In genomic region chr10:88860911-88861310, GRCm38 (mm10) we compare ENCODE assay signal across 41 mouse cellular contexts. TPM values are rescaled to one million over a fixed set of nuclear protein-coding genes. Genes with fewer than 3 reads are reported as not detected.
"Had no signal": no experiment of that assay in that cellular context is flagged by ENCODE, and none has a peak within 500 bp of the region (broad histone marks: within the 10 kb centered on the region; RNA-seq: fewer than 3 reads in every experiment).

No protein-coding gene starts in this region.

- H3K4me1 ChIP-seq: limb, embryonic 10.5 days; limb, embryonic 12.5 days; limb, embryonic 13.5 days; limb, embryonic 15.5 days; liver, embryonic 12.5 days; liver, embryonic 13.5 days; liver, embryonic 15.5 days; lung, embryonic 15.5 days; midbrain, embryonic 10.5 days; midbrain, embryonic 12.5 days; midbrain, embryonic 13.5 days; midbrain, embryonic 15.5 days; neural tube, embryonic 12.5 days had no signal

- ATAC-seq: liver, embryonic 12.5 days; liver, postnatal 0 days; lung, postnatal 0 days; midbrain, embryonic 13.5 days; midbrain, embryonic 15.5 days; midbrain, embryonic 16.5 days had no signal

- H3K9ac ChIP-seq: limb, embryonic 12.5 days; limb, embryonic 13.5 days; limb, embryonic 15.5 days; liver, embryonic 12.5 days; liver, embryonic 13.5 days; liver, embryonic 14.5 days; liver, embryonic 15.5 days; liver, postnatal 0 days; lung, embryonic 14.5 days; lung, embryonic 15.5 days; midbrain, embryonic 12.5 days; midbrain, embryonic 13.5 days; midbrain, embryonic 15.5 days; neural tube, embryonic 12.5 days had no signal

- H3K27ac ChIP-seq: limb, embryonic 10.5 days; limb, embryonic 12.5 days; limb, embryonic 13.5 days; limb, embryonic 15.5 days; liver, embryonic 12.5 days; liver, embryonic 13.5 days; liver, embryonic 14.5 days; liver, embryonic 15.5 days; lung, embryonic 15.5 days; macrophage; midbrain, embryonic 10.5 days; midbrain, embryonic 12.5 days; midbrain, embryonic 13.5 days; midbrain, embryonic 15.5 days; neural tube, embryonic 12.5 days had no signal

- DNase-seq: left cerebral cortex, postnatal 4 days; liver; liver, embryonic 13.5 days; liver, postnatal 0 days; lung, adult 18-20 months; lung, adult 2 months; lung, embryonic 14.5 days; lung, postnatal 10 days; lung, postnatal 14 days; lung, postnatal 36 days; lung, postnatal 4 days; midbrain, embryonic 14.5 days had no signal

- H3K4me2 ChIP-seq: limb, embryonic 12.5 days; limb, embryonic 13.5 days; limb, embryonic 15.5 days; liver, embryonic 11.5 days; liver, embryonic 12.5 days; liver, embryonic 13.5 days; liver, embryonic 15.5 days; lung, embryonic 14.5 days; lung, embryonic 15.5 days; midbrain, embryonic 11.5 days; midbrain, embryonic 12.5 days; midbrain, embryonic 13.5 days; midbrain, embryonic 15.5 days; neural tube, embryonic 12.5 days had no signal

- H3K9me3 ChIP-seq: limb, embryonic 10.5 days; limb, embryonic 12.5 days; limb, embryonic 13.5 days; limb, embryonic 15.5 days; liver, embryonic 12.5 days; liver, embryonic 13.5 days; liver, embryonic 15.5 days; lung, embryonic 15.5 days; megakaryocyte, embryonic 14.5 days; midbrain, embryonic 10.5 days; midbrain, embryonic 12.5 days; midbrain, embryonic 13.5 days; midbrain, embryonic 15.5 days; neural tube, embryonic 12.5 days had no signal

- H3K36me3 ChIP-seq: limb, embryonic 10.5 days; limb, embryonic 12.5 days; limb, embryonic 13.5 days; limb, embryonic 15.5 days; liver, embryonic 12.5 days; liver, embryonic 13.5 days; liver, embryonic 15.5 days; lung, embryonic 15.5 days; midbrain, embryonic 10.5 days; midbrain, embryonic 12.5 days; midbrain, embryonic 13.5 days; midbrain, embryonic 15.5 days; neural tube, embryonic 12.5 days had no signal

- H3K4me3 ChIP-seq: limb, embryonic 10.5 days; limb, embryonic 12.5 days; limb, embryonic 13.5 days; limb, embryonic 15.5 days; liver, embryonic 12.5 days; liver, embryonic 13.5 days; liver, embryonic 15.5 days; lung, embryonic 15.5 days; megakaryocyte, embryonic 14.5 days; midbrain, embryonic 10.5 days; midbrain, embryonic 12.5 days; midbrain, embryonic 13.5 days; midbrain, embryonic 15.5 days; myocyte; neural tube, embryonic 12.5 days had no signal

- H3K27me3 ChIP-seq: limb, embryonic 12.5 days; limb, embryonic 13.5 days; limb, embryonic 15.5 days; liver, embryonic 12.5 days; liver, embryonic 13.5 days; liver, embryonic 15.5 days; lung, embryonic 15.5 days; megakaryocyte, embryonic 14.5 days; midbrain, embryonic 12.5 days; midbrain, embryonic 13.5 days; midbrain, embryonic 15.5 days; neural tube, embryonic 12.5 days had no signal

RNA-seq across cellular contexts. Expression of gene Slc5a8, which starts 24.9 kb away (rescaled TPM):
- total RNA-seq: left cerebral cortex, postnatal 14 days; left cerebral cortex, postnatal 36 days; liver, adult 2 months; megakaryocyte progenitor cell, adult 5-6 weeks; megakaryocyte, adult 5-6 weeks; megakaryocyte-erythroid progenitor cell, adult 5-6 weeks; monocyte, adult 5-6 weeks had no signal
- polyA plus RNA-seq: limb, embryonic 11.5 days; limb, embryonic 15.5 days; liver, embryonic 13.5 days; liver, embryonic 16.5 days; liver, postnatal 0 days; macrophage; myocyte; neural tube, embryonic 12.5 days had no signal
